Mouse (Mus musculus): ENCODE results near the gene Tecpr1. TPM values are rescaled to one million over a fixed set of nuclear protein-coding genes. Genes with fewer than 3 reads are reported as not detected.

Tecpr1 gene
- polyA plus RNA-seq, 1 experiment, result 20.1 TPM

- no peak for DNase-seq (ENCODE audit: low read depth, low spot score)
- 42% methylated on average over 16 of the region's 16 CpGs for WGBS
Measured at GRCm38 (mm10) chr5:144254122-144254810, 30.9 kb upstream of the Tecpr1 start.

- WGBS, result 52% methylated on average over 4 of the region's 4 CpGs
- DNase-seq (ENCODE audit: low read depth, low spot score), result no peak
Measured at GRCm38 (mm10) chr5:144253212-144253611, 29.8 kb upstream of the Tecpr1 start.

- no peak for DNase-seq (ENCODE audit: low read depth, low spot score)
- WGBS, result 76% methylated on average over 13 of the region's 13 CpGs
Measured at GRCm38 (mm10) chr5:144251876-144252577, 28.6 kb upstream of the Tecpr1 start.

- WGBS, result 78% methylated on average over 3 of the region's 3 CpGs
- no peak for DNase-seq (ENCODE audit: low read depth, low spot score)
Measured at GRCm38 (mm10) chr5:144249871-144250270, 26.5 kb upstream of the Tecpr1 start.

- 8% methylated on average over 10 of the region's 10 CpGs for WGBS
- DNase-seq (ENCODE audit: low read depth, low spot score), result no peak
Measured at GRCm38 (mm10) chr5:144247906-144248585, 24.6 kb upstream of the Tecpr1 start.

DNA sequence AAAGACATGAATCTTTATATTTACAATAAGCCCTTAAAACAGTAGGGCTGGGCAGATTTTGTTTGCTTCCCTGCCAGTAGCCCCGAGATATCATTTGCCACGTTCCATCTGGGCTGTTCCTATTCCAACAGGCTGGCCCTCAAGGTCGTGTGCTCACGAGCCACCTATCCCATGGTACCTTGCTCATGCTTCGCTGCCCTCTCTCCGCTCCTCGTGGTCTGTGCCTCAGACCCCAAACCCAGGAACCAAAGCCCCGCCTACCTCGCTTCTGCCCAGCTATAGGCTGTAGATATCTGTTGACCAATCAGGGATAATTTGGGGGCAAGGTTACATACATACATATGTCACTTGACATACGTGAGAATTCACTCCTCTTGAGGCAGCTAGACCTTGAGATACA lies 23.9 kb upstream of the Tecpr1 start:
- 35% methylated on average over 10 of the region's 10 CpGs for WGBS
- DNase-seq (ENCODE audit: low read depth, low spot score), result no peak

- no peak for DNase-seq (ENCODE audit: low read depth, low spot score)
- 34% methylated on average over 7 of the region's 7 CpGs for WGBS
Measured at GRCm38 (mm10) chr5:144246669-144247068, 23.3 kb upstream of the Tecpr1 start.

GRCm38 (mm10) chr5:144245592-144245991 lies 22.2 kb upstream of the Tecpr1 start:
- WGBS, result 77% methylated on average over 2 of the region's 2 CpGs
- no peak for DNase-seq (ENCODE audit: low read depth, low spot score)

DNA sequence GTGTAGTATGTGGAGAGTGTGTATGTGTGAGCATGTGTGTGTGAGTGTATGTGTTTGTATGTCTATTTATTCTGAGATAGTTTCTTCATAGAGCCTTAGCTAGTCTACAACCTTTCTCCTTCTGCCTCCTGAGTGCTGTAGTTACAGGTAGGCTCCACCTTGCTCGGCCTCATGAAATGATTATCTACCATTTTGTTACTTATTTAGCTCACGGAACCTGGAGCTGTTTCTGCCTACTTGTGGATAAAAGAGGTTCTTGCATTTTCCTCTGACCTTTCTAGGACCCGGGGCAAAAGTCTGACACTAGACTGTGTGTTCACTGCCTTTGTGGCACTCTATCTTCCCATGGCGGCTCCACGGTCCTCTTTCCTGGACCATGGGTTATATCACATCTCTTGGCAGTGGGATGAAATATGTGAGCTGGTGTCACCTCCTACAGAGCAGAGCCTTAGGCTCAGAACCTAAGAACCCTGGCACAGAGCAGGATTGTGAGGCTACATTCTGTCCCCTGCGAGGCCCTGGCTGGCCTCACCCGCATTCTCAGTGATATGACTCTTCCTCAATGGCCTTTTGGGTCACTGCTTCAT lies 20.6 kb upstream of the Tecpr1 start, which contains the start of gene Bri3:
Gene Bri3 (plus strand): TSS at position 537 of the 587 bp plus-strand sequence.
- no peak for DNase-seq (ENCODE audit: low read depth, low spot score)
- WGBS, result 97% methylated on average over 7 of the region's 7 CpGs

DNA sequence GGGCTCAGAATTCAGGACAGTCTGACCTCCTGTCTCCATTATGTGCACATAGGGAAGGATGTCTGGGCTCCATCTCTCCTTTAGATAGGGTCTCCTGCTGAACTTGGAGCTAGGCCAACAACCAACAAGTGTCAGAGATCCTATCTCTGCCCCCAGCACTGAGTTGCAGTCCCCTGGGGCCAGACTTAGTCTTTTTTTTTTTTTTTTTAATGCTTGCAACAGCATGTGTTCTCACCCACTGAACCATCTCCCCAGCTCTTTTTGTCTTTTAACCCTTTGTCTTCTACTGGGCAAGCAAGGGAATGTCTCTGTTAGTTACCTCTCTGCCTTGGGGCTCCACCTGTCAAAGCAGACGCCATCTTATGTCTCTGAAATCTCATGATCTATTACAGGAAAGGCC lies 15.6 kb upstream of the Tecpr1 start:
- no peak for DNase-seq (ENCODE audit: low read depth, low spot score)
- 94% methylated on average over 1 of the region's 1 CpGs for WGBS

DNA sequence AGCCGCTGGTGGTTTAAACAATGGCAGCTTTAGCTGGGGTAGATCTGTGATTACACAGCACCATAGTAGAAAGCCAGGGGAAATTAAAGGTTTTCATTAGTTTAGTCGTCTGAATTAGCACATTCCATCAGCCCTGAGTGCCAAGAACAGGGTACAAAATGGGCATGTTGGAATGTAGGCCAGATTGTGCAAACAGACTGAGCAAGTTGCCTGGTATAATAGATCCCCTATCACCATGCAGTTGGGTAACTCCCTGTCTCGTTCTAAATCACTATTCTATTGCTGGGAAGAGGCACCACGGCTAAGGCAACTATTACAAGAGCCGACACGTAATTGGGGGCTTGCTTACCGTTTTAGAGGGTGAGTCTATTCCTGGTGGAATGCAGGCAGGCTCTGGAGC lies 11.3 kb upstream of the Tecpr1 start:
- DNase-seq (ENCODE audit: low read depth, low spot score), result no peak
- 85% methylated on average over 7 of the region's 7 CpGs for WGBS

GRCm38 (mm10) chr5:144234222-144234621 lies 10.8 kb upstream of the Tecpr1 start:
- WGBS, result 64% methylated on average over 6 of the region's 6 CpGs
- no peak for DNase-seq (ENCODE audit: low read depth, low spot score)

DNA sequence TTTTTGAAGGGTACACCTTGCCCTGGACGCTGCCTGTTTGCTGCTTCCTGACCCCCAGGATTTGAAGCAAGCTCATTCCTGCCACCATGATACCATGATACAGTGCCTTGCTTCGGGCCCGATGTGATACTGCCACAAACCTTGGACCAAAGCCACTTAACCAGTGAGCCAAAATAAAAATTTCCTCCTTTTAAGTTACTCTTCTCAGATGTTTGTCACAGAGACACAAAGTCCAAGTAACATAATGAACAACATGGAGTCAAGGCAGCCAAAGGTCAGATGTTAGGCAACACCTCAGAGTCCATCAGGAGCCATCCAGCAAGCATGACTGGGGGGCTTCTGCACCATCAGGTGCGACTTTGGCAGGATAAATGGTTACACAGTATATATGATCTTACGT lies 9.1 kb upstream of the Tecpr1 start:
- no peak for DNase-seq (ENCODE audit: low read depth, low spot score)
- WGBS, result 84% methylated on average over 5 of the region's 5 CpGs

DNA sequence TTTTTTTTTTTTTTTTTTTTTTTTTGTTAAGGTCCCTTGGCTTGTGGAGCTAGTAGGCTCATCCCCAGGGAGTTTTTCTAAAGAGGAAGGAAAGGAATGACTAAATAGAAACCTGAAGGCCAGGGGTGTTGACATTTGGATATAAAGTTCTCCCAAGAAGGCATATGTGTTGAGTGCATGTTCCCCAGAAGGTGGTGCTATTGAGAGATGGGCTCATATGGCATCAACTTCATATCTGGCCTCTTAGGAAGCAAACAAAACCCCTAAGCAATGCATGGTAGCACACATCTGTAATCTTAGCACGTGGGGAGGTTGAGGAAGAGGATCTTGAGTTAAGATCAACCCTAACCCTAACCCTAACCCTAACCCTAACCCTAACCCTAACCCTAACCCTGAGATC lies 8.0 kb upstream of the Tecpr1 start:
- WGBS, result 45% methylated on average over 1 of the region's 1 CpGs
- DNase-seq (ENCODE audit: low read depth, low spot score), result no peak

DNA sequence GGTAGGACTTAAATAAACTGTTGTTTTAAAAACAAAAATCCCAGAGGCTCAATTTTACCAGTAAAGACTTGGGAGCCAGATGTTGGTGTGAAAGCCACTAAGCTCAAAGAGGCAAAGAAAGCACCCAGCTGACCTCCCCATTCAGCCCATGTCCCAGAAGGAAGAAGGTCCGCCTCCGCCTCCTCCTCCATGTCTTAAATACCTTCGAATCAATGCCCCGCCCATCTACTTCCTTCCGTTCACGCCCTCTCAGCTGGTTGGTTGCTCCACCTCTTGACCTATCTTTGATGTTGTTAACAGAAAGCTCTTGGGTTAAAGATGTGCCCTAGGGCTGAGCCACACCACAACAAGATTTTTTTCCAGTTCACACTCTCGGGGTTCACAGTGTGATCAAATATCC lies 6.8 kb upstream of the Tecpr1 start:
- 88% methylated on average over 7 of the region's 7 CpGs for WGBS
- no peak for DNase-seq (ENCODE audit: low read depth, low spot score)

DNA sequence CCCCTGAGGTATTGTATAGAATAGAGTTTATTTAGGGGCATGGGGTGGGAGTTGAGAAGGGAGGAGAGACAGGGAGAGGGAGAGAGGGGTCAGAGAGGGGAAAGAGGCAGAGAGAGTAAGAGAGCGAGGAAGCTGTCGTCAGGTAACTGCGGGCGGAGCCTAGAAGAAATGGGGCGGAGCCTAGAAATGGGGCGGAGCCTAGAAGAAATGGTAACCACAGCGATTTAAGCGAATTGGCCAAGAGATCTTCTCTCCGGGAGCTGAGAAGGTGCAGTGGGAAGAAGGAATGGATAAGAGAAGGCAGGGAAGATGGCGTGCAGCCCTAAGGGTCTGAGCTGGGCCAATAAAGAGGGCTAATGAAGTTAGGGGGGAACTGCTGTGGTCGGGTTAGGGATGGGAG lies 2.8 kb upstream of the Tecpr1 start:
- no peak for DNase-seq (ENCODE audit: low read depth, low spot score)
- 42% methylated on average over 11 of the region's 11 CpGs for WGBS

GRCm38 (mm10) chr5:144223899-144224816 lies 743 bp upstream of the Tecpr1 start:
- 27% methylated on average over 18 of the region's 18 CpGs for WGBS
- DNase-seq (ENCODE audit: low read depth, low spot score), result no peak

GRCm38 (mm10) chr5:144222811-144223502 lies 458 bp downstream of the Tecpr1 start:
- DNase-seq (ENCODE audit: low read depth, low spot score), result peak; percentile 28
- WGBS, result under 1% methylated on average over 25 of the region's 25 CpGs

DNA sequence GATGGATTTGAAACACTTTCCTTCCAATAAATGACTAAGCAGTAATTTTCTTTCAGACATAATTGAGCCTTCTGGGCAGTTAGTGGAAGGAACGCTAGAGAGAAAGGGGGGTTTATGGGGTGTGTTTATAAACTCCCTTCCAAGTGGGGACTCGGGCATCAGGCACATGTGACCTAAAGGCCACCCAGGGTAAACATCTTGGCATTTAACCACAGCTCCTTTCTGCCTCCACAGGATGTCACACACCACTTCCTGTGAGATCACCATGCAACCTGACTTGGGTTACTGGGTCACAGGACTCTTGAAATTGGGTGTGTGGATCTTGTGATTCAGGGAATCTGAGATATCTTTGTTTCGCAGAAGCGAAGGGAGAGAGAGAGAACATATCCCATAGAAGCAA lies 2.1 kb downstream of the Tecpr1 start:
- no peak for DNase-seq (ENCODE audit: low read depth, low spot score)
- 44% methylated on average over 4 of the region's 4 CpGs for WGBS

Data from large intestine, adult 2 months (tissue).